Mouse (Mus musculus) right cerebral cortex, postnatal 14 days (tissue): ENCODE results near the gene Spns3.
"Not testable (repeated sequence)": the region's sequence is repeated elsewhere in the genome, so short reads cannot be mapped to it uniquely, and the experiment has no call there.

ENCODE experiments used
- DNase-seq: peaks from one replicate; pipeline ENCODE4 v3.0.0; 2022

The Spns3 gene

DNA sequence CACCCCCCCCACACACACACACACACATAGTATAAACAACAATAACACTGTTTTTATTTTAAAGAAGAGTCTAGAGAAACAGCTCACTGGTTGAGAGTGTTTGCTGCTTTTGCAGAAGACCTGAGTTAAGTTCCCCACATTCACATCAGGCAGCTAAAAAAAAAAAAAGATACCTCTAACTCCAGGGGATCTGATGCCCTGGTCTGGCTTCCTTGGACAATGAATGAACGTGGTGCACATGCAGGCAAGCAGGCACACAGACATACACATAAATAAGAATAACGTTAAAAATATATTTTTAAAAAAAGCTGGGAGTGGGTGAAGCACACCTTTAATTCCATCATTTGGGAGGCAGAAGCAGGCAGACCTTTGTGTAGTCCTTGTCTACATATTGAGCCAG is 6.6 kb upstream of the Spns3 start:
- no peak for DNase-seq

DNA sequence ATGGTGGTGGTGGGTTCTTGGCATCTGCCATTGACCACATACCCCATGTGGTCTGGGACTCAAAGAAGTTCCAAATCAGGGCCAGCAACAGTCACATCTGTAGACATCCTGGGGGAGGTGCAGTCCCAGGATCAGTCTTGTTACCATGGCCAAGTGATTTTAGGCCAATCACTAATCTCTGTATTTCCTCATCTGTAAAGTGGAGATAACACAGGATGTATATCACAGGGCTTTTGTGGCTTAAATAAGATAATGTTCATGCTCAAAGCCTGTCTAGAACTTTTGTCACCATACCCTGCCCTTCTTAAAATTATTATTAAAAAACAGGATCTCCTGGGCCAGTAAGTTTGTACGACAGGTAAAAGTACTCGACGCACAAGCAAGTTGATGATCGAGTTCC is 6.2 kb upstream of the Spns3 start:
- no peak for DNase-seq

DNA sequence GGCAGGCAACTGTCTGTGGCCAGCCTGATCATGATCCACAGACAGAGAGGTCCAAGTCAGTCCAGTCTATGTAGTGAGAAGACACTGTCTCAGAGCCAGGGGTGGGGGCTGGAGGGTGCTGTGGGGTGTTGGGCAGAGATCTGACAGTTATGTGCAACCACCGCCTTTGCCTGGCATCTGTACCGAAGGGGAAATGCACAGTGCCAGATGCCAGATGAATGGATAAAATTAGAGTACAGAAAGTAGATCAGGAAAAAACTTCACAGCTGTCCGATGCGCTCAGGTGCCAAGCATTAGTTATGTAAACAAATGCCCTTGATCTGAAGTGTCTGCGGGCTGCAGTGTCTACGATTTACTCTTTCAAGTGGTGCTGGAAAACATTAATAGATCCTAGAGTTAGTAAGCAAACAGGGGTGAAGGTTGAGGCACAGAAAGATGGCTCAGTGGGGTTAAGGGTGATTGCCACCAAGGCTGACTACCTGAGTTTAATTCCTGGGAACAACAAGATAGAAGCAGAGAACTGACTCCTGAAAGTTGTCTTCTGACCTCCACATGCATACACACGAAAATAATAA is 1.3 kb upstream of the Spns3 start:
- DNase-seq = no peak

DNA sequence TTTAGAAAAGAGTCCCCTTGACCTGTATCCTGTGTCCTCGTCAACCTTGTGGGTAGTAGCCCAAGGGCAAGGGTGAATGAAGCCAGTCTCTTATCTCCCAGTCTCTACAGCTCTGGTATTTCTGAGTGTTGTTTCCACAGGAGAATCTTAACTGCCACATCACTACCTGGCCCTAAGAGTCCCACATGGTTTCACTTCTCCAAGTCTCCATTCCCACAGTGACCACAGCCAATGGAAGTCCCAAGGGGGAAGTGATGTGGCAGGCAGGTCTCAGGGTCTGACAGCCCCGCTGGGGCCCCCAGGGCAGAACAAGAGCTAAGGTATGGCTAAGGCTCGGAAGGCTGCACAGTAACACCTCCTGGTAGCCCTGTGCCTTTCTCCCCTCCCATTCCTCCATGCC is 3.1 kb downstream of the Spns3 start:
- DNase-seq = no peak

DNA sequence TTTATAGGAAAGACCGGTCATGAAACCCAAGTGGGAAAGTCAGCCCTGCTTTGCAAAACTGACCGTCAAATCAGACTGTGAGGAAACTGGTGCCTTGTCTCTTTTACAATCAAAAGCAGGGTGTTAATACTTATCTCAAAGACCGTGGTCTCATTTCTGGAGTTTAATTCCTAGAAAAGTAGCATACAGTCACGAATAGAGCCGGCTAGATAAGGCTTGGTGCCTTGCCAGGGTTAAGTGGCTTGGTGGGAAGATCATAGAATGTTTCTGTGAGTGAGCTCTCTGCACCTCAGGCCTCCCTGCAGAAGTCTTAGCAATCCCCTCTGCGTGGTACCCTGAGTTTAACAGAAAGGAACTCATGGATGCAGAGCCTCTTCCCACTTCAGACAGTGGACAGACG is 5.6 kb downstream of the Spns3 start:
- DNase-seq = no peak

DNA sequence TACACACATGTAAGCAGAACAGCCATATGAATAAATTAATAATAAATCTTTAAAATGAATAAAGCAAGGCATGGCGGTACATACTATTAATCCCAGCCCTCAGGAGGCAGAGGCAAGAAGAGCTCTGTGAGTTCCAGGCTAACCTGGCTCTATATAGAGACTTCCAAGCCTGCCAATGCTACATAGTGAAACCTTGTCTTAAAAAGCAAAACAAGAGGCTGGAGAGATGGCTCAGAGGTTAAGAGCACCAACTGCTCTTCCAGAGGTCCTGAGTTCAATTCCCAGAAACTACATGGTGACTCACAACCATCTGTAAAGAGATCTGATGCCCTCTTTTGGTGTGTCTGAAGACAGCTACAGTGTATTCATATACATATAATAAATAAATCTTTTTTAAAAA is 6.6 kb downstream of the Spns3 start:
- not testable (repeated sequence) for DNase-seq

DNA sequence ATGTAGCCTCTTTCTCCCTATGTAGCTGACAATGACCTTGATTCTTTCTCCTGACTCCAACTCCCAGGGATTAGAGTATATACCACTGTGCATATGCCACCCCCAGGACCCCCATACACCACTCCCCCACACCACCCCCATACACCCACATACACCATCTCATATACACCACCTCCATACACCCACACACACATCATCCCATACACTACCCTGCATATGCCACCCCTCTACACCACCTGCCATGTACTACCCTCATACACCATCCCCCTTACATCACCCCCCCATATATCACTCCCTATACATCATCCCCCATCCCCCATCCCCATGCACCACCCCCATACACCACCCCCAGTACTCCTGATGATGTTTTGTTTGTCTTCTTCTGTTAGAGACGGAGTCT is 7.7 kb downstream of the Spns3 start:
- DNase-seq = no peak

DNA sequence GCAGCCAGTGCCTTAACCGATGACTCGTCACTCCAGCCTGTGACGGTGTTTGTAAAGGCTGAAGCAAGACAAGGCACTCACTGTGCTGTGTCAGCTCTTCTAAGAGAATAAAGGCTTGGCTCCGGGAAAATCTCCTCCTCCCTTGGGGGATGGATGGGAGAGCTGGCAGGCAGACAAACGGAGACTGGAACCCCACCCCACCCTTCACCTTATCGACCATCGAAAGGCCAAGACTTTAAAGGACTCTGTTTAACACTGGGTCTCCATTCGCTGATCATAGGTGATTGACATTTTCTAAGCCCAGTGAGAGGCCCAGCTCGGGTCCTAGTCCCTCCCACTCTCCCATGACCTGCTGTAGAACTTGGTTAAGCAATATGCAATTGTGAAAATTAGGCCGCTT is 8.4 kb downstream of the Spns3 start:
- DNase-seq = no peak

DNA sequence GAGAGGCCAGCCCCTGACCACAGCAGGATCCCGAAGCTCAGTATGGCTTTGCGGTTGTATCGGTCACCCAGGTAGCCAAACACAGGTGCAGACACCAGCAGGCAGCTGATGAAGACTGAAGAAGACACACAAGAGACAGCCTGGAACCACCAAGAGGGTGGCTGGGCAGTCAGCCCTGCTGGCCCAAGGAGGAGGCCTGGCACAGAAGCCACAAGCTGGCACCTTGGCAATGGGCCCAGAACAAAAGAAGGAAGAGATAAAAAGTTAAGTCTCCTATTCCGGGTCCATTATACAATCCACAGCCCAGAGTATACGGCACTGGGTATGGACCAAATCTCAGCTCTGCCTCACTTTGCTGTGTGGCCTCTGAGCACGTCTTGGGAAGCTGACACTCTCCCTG is 9.9 kb downstream of the Spns3 start:
- DNase-seq = peak; percentile 45

DNA sequence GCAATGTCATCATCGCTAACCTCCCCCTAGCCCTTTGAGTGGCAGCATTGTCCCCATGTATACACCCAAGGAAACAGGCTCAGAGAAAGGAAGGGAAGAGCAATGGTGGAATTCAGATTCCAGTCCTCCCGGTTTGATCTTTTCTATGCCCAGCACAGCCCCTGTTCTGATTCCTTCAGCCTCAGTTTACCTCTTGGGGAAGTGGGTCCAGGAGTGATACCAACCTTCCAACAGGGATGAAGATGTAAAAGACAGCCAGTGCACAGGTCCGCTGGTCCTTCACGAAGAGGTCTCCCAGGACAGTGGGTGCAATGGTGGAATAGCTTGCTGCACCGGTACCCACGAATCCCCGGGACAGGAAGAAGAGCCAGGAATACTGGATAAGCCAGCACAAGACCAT is 11.5 kb downstream of the Spns3 start:
- no peak for DNase-seq

DNA sequence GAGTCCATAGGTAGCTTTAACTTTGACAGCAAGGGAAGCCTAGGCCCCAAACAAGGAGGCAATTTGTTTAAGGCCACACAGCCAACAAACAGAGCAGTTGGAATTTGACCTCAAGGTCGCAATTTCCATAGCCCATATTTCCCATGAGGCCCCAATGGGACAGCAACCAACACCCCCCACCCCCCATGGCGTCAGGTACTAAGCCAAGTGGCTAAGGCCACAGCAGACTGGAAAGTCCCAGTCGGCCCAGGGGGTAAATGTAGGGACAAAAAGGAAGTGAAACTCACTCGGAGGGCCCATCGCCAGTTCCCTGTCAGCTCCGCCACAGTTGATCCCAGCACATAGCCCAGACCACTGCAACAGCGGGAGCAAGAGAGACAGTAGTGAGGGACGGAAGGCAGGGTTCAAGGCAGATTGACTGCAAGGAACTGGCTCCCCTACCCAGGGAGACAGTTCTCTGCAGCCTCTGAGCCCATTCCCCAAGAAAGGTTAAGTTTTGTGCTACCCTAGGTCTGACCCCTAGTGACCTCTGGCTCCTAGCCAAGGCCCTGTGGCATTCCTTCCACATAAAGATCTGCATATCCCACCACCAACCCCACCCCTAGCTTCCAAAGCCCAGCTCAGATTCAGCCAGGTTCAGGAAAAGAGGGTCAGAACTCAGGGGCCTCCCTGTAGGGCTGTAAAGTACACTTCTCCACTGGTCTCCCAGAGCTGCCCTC is 12.1 kb downstream of the Spns3 start:
- no peak for DNase-seq

DNA sequence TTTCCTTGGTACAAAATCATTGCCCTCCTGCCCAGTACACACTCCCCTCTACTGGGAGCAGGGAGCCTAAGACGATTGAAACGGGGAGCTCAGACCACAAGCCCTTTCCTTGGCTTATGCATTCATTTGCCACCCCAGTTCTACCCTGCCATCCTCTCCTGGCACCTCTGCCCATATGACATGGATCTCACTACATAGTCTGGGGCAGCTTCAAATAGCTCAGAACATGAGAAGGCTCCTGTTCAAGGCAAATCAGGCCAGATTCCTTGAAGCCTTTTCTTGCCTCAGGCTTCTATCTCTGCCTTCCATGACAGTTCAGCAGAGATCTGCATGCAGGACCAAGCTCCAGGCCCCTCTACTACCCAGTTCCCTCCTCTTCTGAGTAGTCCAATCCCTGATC is 12.8 kb downstream of the Spns3 start:
- DNase-seq = no peak

DNA sequence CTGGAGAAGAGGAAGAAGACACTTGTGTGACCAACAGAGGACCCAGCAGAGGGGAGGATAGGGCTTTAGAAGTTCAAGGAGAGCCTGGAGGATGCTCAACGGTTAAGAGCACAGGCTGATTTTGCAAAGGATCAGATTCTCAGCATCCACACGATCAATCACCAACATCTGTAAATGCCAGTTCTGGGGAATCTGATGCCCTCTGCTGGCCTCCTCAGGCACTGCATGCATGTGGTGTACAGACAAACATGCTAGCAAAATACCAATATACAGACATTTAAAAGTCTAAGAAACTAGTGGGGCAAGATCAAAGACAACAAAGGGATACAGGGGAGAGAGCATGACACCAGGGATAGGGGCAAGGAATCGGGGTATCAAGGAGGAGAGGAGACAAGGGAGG is 14.8 kb downstream of the Spns3 start:
- DNase-seq = no peak

DNA sequence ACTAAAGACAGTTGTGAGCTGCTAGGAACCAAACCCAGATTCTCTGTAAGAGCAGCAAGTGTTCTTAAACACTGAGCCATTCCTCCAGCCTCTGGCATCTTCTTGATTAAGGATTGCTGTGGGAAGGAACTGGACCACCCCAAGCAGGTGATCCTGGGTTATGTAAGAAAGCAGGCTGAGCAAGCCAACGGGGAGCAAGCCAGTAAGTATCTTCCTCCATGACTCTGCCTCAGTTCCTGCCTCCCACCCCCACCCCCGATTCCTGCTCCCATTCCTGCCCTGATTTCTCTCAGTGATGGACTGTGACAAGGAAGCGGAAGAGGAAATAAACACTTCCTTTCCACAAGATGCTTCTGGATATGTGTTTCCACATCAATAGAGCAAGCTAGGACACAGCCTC is 17.4 kb downstream of the Spns3 start:
- DNase-seq = no peak

DNA sequence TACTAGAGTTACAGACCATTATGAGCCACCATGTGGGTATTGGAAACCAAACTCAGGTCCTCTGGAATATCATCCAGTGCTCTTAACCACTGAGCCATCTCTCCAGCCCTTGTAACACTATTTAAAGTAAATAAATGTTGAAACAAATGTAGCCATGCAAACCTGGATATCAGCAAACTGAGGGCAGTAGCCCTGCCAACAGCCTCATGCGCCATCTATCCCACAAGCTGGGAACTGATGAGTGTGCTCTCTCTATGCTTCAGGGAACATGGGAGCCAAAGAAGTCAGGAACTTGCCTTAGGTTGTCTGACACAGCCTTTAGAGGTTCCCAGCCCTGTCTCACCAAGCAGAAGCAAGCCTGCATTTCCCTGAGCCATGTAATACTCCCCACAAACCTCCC is 18.7 kb downstream of the Spns3 start:
- no peak for DNase-seq

DNA sequence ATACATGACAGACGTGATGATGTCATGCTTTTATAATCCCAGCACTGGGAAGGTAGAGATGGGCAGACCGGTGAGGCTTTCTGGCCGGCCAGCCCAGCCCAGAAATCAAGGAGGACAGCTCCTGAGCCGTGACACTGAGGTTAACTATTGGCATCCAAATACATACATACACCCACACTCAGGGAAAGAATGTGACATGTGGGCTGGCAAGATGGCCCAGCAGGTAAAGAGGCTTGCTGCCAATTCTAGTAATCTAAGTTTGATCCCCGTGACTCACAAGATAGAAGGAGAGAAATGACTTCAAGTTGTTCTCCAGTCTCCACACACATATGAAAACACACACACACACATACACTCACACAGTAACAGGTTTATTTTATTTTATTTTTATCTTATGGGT is 19.2 kb downstream of the Spns3 start:
- no peak for DNase-seq

DNA sequence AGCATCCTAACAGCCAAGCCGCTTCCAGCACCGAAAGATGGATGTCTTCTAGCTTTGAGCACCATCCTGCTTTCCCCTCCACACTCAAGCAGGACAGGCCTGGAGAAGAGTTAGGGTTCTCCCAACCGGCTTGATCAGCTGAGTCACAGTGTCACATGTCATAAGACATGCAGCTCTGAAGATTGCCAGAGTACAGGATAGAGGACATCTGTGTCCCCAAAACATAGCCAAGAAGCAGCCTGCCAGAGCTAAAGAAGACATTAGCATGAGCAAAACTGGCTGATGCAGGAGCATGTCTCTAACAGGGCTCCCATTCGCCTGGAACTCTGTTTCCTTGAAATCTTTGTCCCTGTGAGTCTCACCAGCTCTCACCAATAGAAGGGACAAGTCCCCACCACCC is 24.1 kb downstream of the Spns3 start:
- DNase-seq = no peak

DNA sequence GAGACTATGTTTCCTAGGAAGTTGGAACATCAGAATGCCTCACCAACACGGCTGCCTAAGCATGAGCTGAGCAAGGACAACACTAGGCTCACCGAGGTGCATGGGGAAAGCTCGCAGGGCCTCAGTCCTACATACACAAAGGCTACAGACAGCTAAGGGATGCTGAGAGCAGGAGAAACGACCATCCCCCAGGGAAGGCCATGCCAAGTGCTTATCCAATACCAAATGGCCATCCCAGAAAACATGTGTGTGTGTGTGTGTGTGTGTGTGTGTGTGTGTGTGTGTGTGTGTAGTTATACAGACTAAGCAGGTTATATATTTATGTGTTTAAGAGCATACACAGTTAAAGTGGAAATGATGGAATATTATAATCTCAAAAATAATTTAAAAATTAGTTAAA is 26.6 kb downstream of the Spns3 start:
- DNase-seq = no peak

DNA sequence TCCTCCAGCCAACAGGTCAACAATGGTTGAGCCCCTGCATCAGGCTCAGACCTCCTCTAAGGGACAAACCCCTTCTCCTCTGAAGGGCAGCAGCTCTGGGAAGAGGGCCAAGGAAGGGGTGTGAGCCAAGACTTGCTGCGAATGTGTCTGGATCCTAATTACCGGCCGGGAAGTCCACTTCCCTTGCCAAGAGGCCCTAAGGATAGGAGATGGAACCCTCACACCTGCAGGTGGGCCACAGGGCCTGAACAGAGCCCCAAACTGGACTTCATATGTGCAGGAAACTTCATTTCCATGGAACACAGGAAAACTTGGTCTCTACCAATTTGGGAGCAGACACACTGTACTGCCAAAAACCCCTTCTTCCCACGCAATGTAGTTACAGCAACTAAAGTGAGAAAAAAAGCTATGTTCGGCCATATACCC is 27.7 kb downstream of the Spns3 start:
- DNase-seq = peak; percentile 34

DNA sequence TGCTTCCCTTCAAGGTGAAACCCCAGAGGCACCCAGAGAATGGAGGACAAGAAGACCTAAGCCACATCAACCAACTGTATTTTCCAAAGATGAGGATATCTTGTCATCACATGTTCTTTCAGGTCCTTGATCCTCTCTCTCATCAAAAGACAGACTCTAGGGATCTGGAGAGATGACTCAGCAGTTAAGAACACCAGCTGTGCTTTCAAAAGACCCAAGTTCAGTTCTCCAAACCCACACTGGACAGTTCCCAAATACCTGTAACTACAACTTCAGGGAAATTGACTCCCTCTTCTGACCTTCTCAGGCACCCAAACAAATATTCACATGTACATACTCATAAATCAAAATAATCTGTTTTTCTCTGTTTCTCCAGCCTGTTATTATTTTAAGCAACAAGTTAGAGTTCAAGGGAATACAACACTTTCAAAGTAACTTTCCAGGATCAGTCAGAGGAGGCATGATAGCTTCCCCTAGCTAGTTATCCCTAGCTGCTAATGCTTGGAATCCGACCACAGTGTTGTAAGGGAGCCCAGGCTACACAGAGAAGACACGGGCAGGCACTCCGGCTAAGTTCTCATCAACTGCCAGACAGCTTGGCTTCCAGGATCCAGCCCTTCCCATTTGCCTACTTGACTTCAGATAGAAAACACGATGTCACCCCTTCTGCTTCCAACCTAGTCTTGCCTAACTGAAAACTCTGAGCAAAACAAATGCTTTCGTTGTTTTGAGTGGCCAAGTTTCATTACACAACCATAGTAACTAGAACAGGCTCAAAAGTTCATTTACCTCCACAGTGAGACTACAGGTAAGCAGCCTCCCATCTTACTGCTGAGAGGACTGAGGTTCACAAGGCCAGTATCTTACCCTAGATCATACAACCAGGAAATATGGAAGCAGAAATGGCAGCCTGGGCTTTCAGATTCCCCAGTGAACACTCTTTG is 28.4 kb downstream of the Spns3 start:
- no peak for DNase-seq

DNA sequence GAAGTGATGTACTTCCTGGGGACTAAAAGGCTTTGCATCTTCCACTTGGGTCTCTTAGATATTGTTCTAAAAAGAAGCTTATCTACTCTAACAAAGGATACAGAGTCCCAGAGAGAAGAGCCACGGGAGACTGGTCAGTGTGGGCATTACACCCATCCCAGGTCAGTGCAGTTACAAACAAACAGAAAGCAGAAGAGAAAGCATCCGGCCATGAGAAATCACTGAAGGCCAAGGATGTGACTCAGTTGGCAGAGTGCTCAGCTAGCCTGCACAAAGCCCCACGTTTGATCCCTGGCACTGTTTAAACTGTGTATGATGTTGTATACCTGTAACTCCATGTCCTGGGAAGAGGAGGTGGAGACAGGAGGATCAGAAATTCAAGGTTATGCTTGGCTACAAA is 30.4 kb downstream of the Spns3 start:
- DNase-seq = no peak

DNA sequence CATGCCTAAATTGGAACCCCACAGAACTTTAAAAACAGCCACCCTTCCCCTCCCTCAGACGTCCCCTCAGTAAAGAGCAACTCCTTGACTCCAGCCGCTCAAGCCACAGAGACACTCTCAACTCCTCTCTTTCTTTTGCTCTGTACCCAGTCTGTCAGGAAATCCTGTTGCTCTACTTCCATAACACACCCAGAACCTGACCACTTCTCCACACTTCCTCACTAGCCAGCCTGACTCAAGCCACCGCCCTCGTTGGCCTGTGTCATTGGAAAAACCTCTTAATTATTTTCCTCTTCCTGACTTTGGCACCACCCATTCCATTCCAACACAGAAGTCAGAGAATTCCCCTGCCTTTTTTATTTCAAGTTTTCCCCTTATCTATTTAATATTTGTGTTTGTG is 31.1 kb downstream of the Spns3 start:
- no peak for DNase-seq

DNA sequence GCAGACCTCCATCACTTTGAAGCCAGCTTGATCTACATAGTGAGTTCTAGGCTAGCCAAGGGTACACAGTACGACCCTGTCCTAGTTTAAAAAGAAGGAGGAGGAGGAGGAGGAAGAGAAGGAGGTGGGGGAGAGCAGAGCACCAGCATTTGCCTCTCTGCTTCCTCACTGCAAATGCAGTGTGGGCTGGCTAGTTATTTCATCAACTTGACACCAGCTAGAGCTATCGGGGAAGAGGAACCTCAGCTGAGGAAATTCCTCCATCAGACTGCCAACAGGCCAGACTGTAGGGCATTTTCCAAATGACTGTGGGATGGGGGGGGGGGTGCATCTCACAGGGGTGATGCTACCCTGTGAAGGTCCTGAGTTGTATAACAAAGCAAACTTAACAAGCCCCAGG is 31.9 kb downstream of the Spns3 start:
- DNase-seq = no peak

DNA sequence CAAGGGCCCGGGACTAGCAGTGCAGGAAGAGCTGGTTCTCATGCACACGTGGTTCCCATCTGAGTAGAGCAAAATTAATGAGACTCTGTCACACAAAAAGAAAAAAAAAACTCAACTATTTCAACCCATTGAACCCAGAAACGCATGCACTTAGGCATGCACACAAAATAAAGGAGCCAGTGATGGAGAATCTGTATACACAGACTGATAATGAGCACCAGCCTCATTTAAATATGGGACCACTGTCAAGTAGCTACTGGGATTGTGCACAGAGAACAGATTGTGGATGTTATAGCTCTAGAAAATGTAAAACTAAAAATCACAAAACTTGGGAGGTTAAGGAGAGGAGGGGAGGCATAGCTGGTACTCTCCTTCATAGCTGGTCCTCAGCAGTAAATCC is 35.3 kb downstream of the Spns3 start:
- no peak for DNase-seq
